Mouse (Mus musculus): ENCODE measurements around the gene Washc4.

DNA sequence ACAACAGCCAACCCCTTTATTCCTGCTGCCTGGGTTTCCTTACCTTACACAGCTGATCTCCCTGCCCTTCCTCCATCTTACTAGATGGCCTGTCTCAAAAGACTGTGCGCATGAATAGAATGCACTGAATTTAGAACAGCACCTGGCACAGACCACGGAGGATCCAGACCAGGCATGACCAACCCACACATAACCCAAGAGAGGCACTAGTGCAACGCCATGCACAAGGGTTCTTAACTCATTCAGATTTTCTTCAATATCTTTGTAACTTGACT, 102.1 kb downstream of the Washc4 start:
- TF ChIP-seq ZC3H11A (IDR thresholded peaks at IDR 0.05; ENCODE audit: borderline replicate concordance, low read depth, low read length) (no peak), CHD2 (IDR thresholded peaks at IDR 0.05; ENCODE audit: low read depth, low read length) (no peak), MAFK (IDR thresholded peaks at IDR 0.05; ENCODE audit: insufficient read depth, low read depth, low read length) (no peak), ZNF384 (IDR thresholded peaks at IDR 0.05; ENCODE audit: low read depth, low read length) (no peak)
